Mouse (Mus musculus): ENCODE data around the gene Anp32b.

DNA sequence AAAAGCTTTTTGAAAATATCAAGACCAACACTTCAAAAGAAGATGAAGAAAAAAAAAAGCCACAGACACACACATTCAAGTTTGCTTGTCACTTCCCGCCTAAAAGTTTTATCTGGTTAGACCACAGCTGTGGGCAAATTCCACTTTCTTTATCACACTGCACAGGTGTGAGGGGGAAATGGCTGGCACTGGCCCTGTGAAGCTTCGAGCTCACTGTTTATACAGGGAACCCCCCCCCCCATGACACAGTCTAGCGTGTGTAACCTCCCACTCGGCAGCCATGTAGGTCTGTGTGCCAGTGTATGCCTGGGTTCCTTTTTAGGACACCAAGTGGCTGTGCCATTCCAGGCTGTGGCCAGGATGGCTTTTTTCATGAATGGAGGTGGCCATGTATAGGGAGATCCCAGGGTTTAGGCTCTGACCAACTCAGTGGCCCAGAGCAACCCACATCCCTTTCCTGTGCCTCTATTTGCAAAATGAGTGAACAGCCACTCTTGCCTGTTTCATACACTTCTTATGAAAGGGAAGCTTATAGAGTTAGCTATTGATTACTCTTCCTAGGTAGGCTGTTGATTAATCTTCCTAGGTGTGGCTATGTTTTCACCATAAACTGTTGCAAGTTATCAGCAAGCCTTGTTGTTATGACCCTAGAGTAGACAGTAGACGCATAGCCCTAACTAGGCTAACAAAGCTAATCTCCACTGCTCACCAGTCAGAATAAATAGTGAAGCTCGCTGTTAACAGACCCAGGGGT, 46.5 kb upstream of the Anp32b start:
- TF ChIP-seq CTCF (IDR thresholded peaks at IDR 0.05; ENCODE audit: low read depth, low read length): no peak
- no peak for TF ChIP-seq POLR2A (IDR thresholded peaks at IDR 0.05; ENCODE audit: extremely low read depth, insufficient read depth, low read length)

All from liver, adult 2 months (tissue).